23 mouse cellular contexts compared by ENCODE assay signal in genomic region chr14:62217971-62218370, GRCm38 (mm10).
DNase-seq lines count a peak whose midpoint lies in the region; ATAC-seq and TF ChIP-seq lines count a peak whose summit lies in the region.
"Had no signal": no experiment of that assay in that cellular context is flagged by ENCODE, and none has a peak within 500 bp of the region (broad histone marks: within the 10 kb centered on the region; RNA-seq: fewer than 3 reads in every experiment).

No protein-coding gene starts in this region.

- no peak for TF ChIP-seq EP300 in lung, postnatal 0 days (IDR thresholded peaks at IDR 0.05)

- no peak overlapping the region for H3K4me3 ChIP-seq in kidney, embryonic 14.5 days (ENCODE audit: low read length)
- no peak overlapping the region for H3K4me3 ChIP-seq in kidney, adult 2 months (ENCODE audit: insufficient read depth, low read depth, low read length)
- no peak overlapping the region for H3K4me3 ChIP-seq in ES-E14 (ENCODE audit: insufficient read depth in 1 of 2, low read depth in 1 of 2, low read length in 2 of 2, poor library complexity in 1 of 2, severe bottlenecking in 1 of 2)
- no peak overlapping the region for H3K4me3 ChIP-seq in lung, postnatal 0 days (ENCODE audit: low read depth, low read length)
- H3K4me3 ChIP-seq: embryonic facial prominence, embryonic 13.5 days; embryonic facial prominence, embryonic 15.5 days; erythroblast, embryonic 14.5 days; forebrain, embryonic 10.5 days; forebrain, embryonic 12.5 days had no signal

- no peak for TF ChIP-seq CTCF in kidney, adult 2 months (conservative IDR thresholded peaks at IDR 0.05; ENCODE audit: insufficient read depth, insufficient read length, low read depth, low read length)
- TF ChIP-seq CTCF in lung, postnatal 0 days (IDR thresholded peaks at IDR 0.05), result no peak

- no peaks in the 10 kb centered on the region for H3K9me3 ChIP-seq in kidney, embryonic 14.5 days (ENCODE audit: control insufficient read depth, low read length)
- no peaks in the 10 kb centered on the region for H3K9me3 ChIP-seq in ES-E14 (ENCODE audit: control insufficient read depth, insufficient read depth, low read depth, low read length)
- H3K9me3 ChIP-seq in lung, postnatal 0 days (ENCODE audit: low read length), result no peaks in the 10 kb centered on the region
- H3K9me3 ChIP-seq: embryonic facial prominence, embryonic 13.5 days; embryonic facial prominence, embryonic 15.5 days; forebrain, embryonic 10.5 days; forebrain, embryonic 12.5 days had no signal

- in situ Hi-C loops in ES-E14 (cut with MboI; ENCODE audit: low sequenced_read_pairs in 2 of 2, unreplicated experiment in 2 of 2), result no loop called here

- H3K27ac ChIP-seq in kidney, embryonic 14.5 days (ENCODE audit: low read depth, low read length), result no peak overlapping the region
- H3K27ac ChIP-seq in kidney, adult 2 months (ENCODE audit: insufficient read depth, low read depth, low read length), result no peak overlapping the region
- no peak overlapping the region for H3K27ac ChIP-seq in ES-E14 (ENCODE audit: insufficient read depth, low read depth, low read length, poor library complexity, severe bottlenecking)
- no peak overlapping the region for H3K27ac ChIP-seq in lung, postnatal 0 days (ENCODE audit: low read length)
- H3K27ac ChIP-seq: embryonic facial prominence, embryonic 13.5 days; embryonic facial prominence, embryonic 15.5 days; forebrain, embryonic 10.5 days; forebrain, embryonic 12.5 days had no signal

- no peaks in the 10 kb centered on the region for H3K27me3 ChIP-seq in kidney, embryonic 14.5 days (ENCODE audit: control insufficient read depth, insufficient read depth, low read length)
- no peaks in the 10 kb centered on the region for H3K27me3 ChIP-seq in kidney, adult 2 months (replicated peaks; ENCODE audit: control insufficient read depth, insufficient read depth, low read length)
- H3K27me3 ChIP-seq in lung, postnatal 0 days (replicated peaks; ENCODE audit: insufficient read depth, low read length), result no peaks in the 10 kb centered on the region
- H3K27me3 ChIP-seq: embryonic facial prominence, embryonic 13.5 days; embryonic facial prominence, embryonic 15.5 days; forebrain, embryonic 12.5 days had no signal

- TF ChIP-seq POLR2A in kidney, adult 2 months (IDR thresholded peaks at IDR 0.05; ENCODE audit: low read depth, low read length), result no peak

- H3K4me1 ChIP-seq in kidney, embryonic 14.5 days (ENCODE audit: control insufficient read depth, insufficient read depth, low read length), result no peaks in the 10 kb centered on the region
- no peaks in the 10 kb centered on the region for H3K4me1 ChIP-seq in kidney, adult 2 months (ENCODE audit: control insufficient read depth, insufficient read depth, low read length)
- H3K4me1 ChIP-seq in ES-E14 (ENCODE audit: control insufficient read depth in 2 of 2, insufficient read depth in 2 of 2, low read length in 2 of 2, poor library complexity in 1 of 2), result peaks cover 0 to 5% of the 10 kb centered on the region in 2 experiments; a peak in 3 of 4 replicates
- H3K4me1 ChIP-seq in lung, postnatal 0 days (ENCODE audit: insufficient read depth, low read depth, low read length), result no peaks in the 10 kb centered on the region
- H3K4me1 ChIP-seq: embryonic facial prominence, embryonic 13.5 days; embryonic facial prominence, embryonic 15.5 days; forebrain, embryonic 10.5 days; forebrain, embryonic 12.5 days had no signal

- H3K36me3 ChIP-seq in kidney, embryonic 14.5 days (ENCODE audit: control insufficient read depth, insufficient read depth, low read length), result no peaks in the 10 kb centered on the region
- no peaks in the 10 kb centered on the region for H3K36me3 ChIP-seq in kidney, adult 2 months (ENCODE audit: control insufficient read depth, insufficient read depth, low read length)
- no peaks in the 10 kb centered on the region for H3K36me3 ChIP-seq in ES-E14 (ENCODE audit: control insufficient read depth, insufficient read depth, low read length, poor library complexity, severe bottlenecking)
- H3K36me3 ChIP-seq in lung, postnatal 0 days (ENCODE audit: insufficient read depth, low read length), result no peaks in the 10 kb centered on the region
- H3K36me3 ChIP-seq: embryonic facial prominence, embryonic 13.5 days; embryonic facial prominence, embryonic 15.5 days; forebrain, embryonic 10.5 days; forebrain, embryonic 12.5 days had no signal

- H3K4me2 ChIP-seq in kidney, embryonic 14.5 days (replicated peaks; ENCODE audit: low read depth, low read length), result no peak overlapping the region
- H3K4me2 ChIP-seq in lung, postnatal 0 days (replicated peaks; ENCODE audit: low read depth, low read length), result no peak overlapping the region
- H3K4me2 ChIP-seq: embryonic facial prominence, embryonic 13.5 days; embryonic facial prominence, embryonic 15.5 days; forebrain, embryonic 12.5 days had no signal

- no peak overlapping the region for H3K9ac ChIP-seq in kidney, embryonic 14.5 days (ENCODE audit: low read depth, low read length)
- no peak overlapping the region for H3K9ac ChIP-seq in ES-E14 (ENCODE audit: insufficient read depth, low read depth, low read length, poor library complexity, severe bottlenecking)
- no peak overlapping the region for H3K9ac ChIP-seq in lung, postnatal 0 days (replicated peaks; ENCODE audit: low read depth)
- H3K9ac ChIP-seq: embryonic facial prominence, embryonic 13.5 days; embryonic facial prominence, embryonic 15.5 days; forebrain, embryonic 12.5 days had no signal

- DNase-seq in kidney, adult 2 months, result no peak
- DNase-seq in ES-E14 (ENCODE audit: low read depth, low spot score) (peak; percentile 56), ZHBTc4 (ENCODE audit: low read depth, low spot score) (peak; percentile 72)
- DNase-seq in lung, postnatal 0 days (ENCODE audit: low spot score), result no peak
- DNase-seq in layer of hippocampus, adult 9-10 months (ENCODE audit: low spot score), result no peak
- DNase-seq: adrenal gland, adult 2 months; adrenal gland, postnatal 10 days; adrenal gland, postnatal 25 days; cerebellum, adult 11 months; cerebellum, adult 18-20 months; cerebellum, adult 8-10 months; cerebellum, adult 9-11 months; cerebellum, postnatal 14 days; cerebellum, postnatal 36 days; embryo, embryonic 11 days had no signal

- 0 out of 2 replicates have a peak, but pooled peaks have one; percentile 32 for ATAC-seq in kidney, embryonic 14.5 days (ENCODE audit: low FRiP score, low TSS enrichment)
- no peak for ATAC-seq in lung, postnatal 0 days
- ATAC-seq: forebrain, embryonic 14.5 days; forebrain, embryonic 16.5 days had no signal

- 42% methylated on average over 2 of the region's 2 CpGs for WGBS in kidney, embryonic 14.5 days
- WGBS in kidney, adult 2 months, result 74% methylated on average over 2 of the region's 2 CpGs
- 70% methylated on average over 2 of the region's 2 CpGs for WGBS in lung, postnatal 0 days

TF ChIP-seq in ES-E14, 5 proteins besides CTCF, POLR2A, EP300 and RAD21:
- TF ChIP-seq ZNF384 (IDR thresholded peaks at IDR 0.05; ENCODE audit: low read depth, low read length), result no peak
- no peak for TF ChIP-seq MAFK (IDR thresholded peaks at IDR 0.05; ENCODE audit: insufficient read depth, low read depth, low read length)
- TF ChIP-seq CHD2 (IDR thresholded peaks at IDR 0.05; ENCODE audit: low read depth, low read length), result no peak
- no peak for TF ChIP-seq HCFC1 (IDR thresholded peaks at IDR 0.05; ENCODE audit: borderline replicate concordance, insufficient read depth, low read length)
- no peak for TF ChIP-seq ZC3H11A (IDR thresholded peaks at IDR 0.05; ENCODE audit: borderline replicate concordance, low read depth, low read length)

Comparison
In these comparisons a context has a peak if more than half of its experiments do, and no peak if none do; other contexts are left out.
1. DNase-seq: peak in ES-E14 (single experiment) and ZHBTc4 (single experiment); none in kidney, adult 2 months (single experiment), lung, postnatal 0 days (single experiment) and layer of hippocampus, adult 9-10 months (single experiment).